8 mouse cellular contexts compared by ENCODE assay signal in the genomic region with DNA sequence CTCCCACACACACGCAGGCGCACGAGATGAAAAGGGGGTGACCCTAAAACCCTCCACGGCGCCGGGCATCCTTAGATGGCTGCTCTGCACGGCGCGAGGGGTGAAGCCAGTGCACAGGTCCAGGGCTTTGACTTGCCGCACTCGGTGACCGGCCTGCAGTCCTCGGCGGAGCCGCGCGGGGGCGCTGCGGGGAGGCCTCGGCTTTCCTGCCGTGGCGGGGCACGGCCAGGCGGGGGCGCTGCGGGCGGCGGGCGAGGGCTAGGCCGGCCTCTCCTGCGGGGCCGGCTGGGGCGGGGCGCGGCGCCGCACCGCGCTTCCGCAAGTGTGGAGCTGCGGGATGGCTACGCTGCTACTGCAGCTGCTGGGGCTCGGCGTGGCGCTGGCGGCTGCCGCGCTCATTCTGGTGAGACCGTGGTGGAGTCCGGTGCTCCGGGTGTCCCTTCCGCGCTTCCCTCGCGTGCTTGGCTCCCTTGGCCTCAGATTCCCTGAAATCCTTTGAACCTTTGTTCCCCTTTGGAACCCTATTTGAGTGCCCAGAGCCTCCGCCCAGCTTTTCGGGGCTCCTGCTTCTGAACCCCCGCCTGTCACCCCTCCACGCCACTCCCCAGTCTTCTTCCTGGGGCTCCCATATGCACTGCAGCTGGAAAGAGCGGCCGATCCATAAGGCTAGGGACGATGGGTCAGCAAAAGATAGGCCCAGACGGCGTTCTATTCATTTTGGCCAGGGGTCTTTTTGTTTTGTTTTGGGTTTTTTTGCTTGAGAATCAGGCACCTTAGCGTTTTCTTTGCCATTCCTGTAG. TPM values are rescaled to one million over a fixed set of nuclear protein-coding genes. Genes with fewer than 3 reads are reported as not detected.
DNase-seq lines count a peak whose midpoint lies in the region; ATAC-seq lines count a peak whose summit lies in the region.

TSS of gene Exosc8 (minus strand) at position 147 of the 800 bp plus-strand sequence.
TSS of gene Alg5 (plus strand) at position 293 of the 800 bp plus-strand sequence.

- H3K9ac ChIP-seq in hindbrain, embryonic 13.5 days, result peak within 1 kb of the TSS; percentile 95

- peak within 1 kb of the TSS; percentile 85 for H3K4me2 ChIP-seq in hindbrain, embryonic 13.5 days

- no peaks in the 10 kb centered on the region for H3K27me3 ChIP-seq in hindbrain, embryonic 13.5 days

- peak within 1 kb of the TSS; percentile 82 for H3K4me3 ChIP-seq in hindbrain, embryonic 13.5 days

- no peaks in the 10 kb centered on the region for H3K9me3 ChIP-seq in hindbrain, embryonic 13.5 days

- H3K36me3 ChIP-seq in hindbrain, embryonic 13.5 days, result peaks cover 36% of the 10 kb centered on the region

- DNase-seq in NIH3T3 (ENCODE audit: low read depth), result peak; percentile 92
- DNase-seq in cerebellum, postnatal 14 days, result peak; percentile 97 to 99
- peak; percentile 91 for DNase-seq in frontal cortex, postnatal 25 days (ENCODE audit: low spot score in 2 of 2)
- peak; percentile 89 to 99 for DNase-seq in layer of hippocampus, postnatal 25 days (ENCODE audit: extremely low spot score in 1 of 2, low spot score in 1 of 2)
- peak; percentile 92 for DNase-seq in lung, postnatal 14 days
- DNase-seq in ovary, postnatal 36 days (ENCODE audit: low spot score), result peak; percentile 93
- DNase-seq in thymus, postnatal 25 days, result peak; percentile 96

- peaks cover 22% of the 10 kb centered on the region for H3K4me1 ChIP-seq in hindbrain, embryonic 13.5 days (replicated peaks)

- H3K27ac ChIP-seq in hindbrain, embryonic 13.5 days, result peak within 1 kb of the TSS; percentile 99

- ATAC-seq in hindbrain, embryonic 13.5 days (ENCODE audit: low FRiP score), result peak; percentile 95

- under 1% methylated on average over 65 of the region's 65 CpGs for WGBS in hindbrain, embryonic 13.5 days

RNA-seq across cellular contexts. Expression of gene Exosc8, which starts in this region (rescaled TPM):
- 74.1 and 80.1 TPM in 2 replicates for polyA plus RNA-seq in hindbrain, embryonic 13.5 days (2015; fragmentation: Nextera tagmentation; extraction: Ambion mirVana)
- total RNA-seq in layer of hippocampus, postnatal 25 days (2021), result 10 to 100 TPM; 22.2 to 31.6 TPM

RNA-seq across cellular contexts. Expression of gene Alg5, which starts in this region (rescaled TPM):
- polyA plus RNA-seq in hindbrain, embryonic 13.5 days (2015; fragmentation: Nextera tagmentation; extraction: Ambion mirVana), result 48.0 and 48.2 TPM in 2 replicates
- total RNA-seq in layer of hippocampus, postnatal 25 days (2021), result 10 to 100 TPM; 18.2 to 21.6 TPM

Comparison
In these comparisons a context has a peak if more than half of its experiments do, and no peak if none do; other contexts are left out.
1. Peak in every context shown above with its lines: DNase-seq, ATAC-seq, H3K4me3 ChIP-seq and H3K27ac ChIP-seq.